Mouse (Mus musculus) hindbrain, embryonic 15.5 days (tissue): Measurements from ENCODE around the gene Prkch. TPM values are rescaled to one million over a fixed set of nuclear protein-coding genes. Genes with fewer than 3 reads are reported as not detected.
A peak's percentile ranks its signal among the peaks of the same experiment; 100 is the strongest.

ENCODE experiments used
- ATAC-seq: fragments of 200-750 bp; cut with Nextera tagmentation; 2 replicates; pipeline ENCODE4 v1.8.0; 2017; ENCODE audit warnings: low read depth, moderate number of reproducible peaks, moderate TSS enrichment; ENCODE audit not compliant: low FRiP score
- H3K27ac ChIP-seq: fragments of 300-500 bp; sonication (generic); replicated peaks from 2 replicates; pipeline ENCODE4 v1.5.1; 2015; ENCODE audit warnings: mild to moderate bottlenecking, inconsistent platforms
- H3K27me3 ChIP-seq: fragments of 300-500 bp; sonication (generic); 2 replicates; pipeline ENCODE4 v1.6.1; 2015; ENCODE audit warnings: control low read depth, inconsistent platforms
- H3K36me3 ChIP-seq: fragments of 300-500 bp; sonication (generic); 2 replicates; pipeline ENCODE4 v1.6.1; 2015; ENCODE audit warnings: control low read depth, inconsistent platforms
- H3K4me1 ChIP-seq: fragments of 300-500 bp; sonication (generic); replicated peaks from 2 replicates; pipeline ENCODE4 v1.6.1; 2015; ENCODE audit warnings: control low read depth, inconsistent platforms
- H3K4me2 ChIP-seq: fragments of 300-500 bp; sonication (generic); 2 replicates; pipeline ENCODE4 v1.6.1; 2015; ENCODE audit warnings: moderate library complexity, mild to moderate bottlenecking, inconsistent platforms
- H3K4me3 ChIP-seq: fragments of 300-500 bp; sonication (generic); 2 replicates; pipeline ENCODE4 v1.5.1; 2015; ENCODE audit warnings: mild to moderate bottlenecking, inconsistent platforms
- H3K9ac ChIP-seq: fragments of 300-500 bp; sonication (generic); 2 replicates; pipeline ENCODE4 v1.6.1; 2015; ENCODE audit warnings: inconsistent platforms
- H3K9me3 ChIP-seq: fragments of 300-500 bp; sonication (generic); 2 replicates; pipeline ENCODE4 v1.6.1; 2016; ENCODE audit warnings: control low read depth, inconsistent platforms
- WGBS: fragments of 180-500 bp; shearing (Covaris S2); methylation state at CpG from one replicate; pipeline ENCODE4 v1.1.7; 2015; 5-methylcytosine and 5-hydroxymethylcytosine counted together
- polyA plus RNA-seq: library from polyadenylated mRNA; unstranded; fragments of >200 nt; fragmentation: Nextera tagmentation; extraction: Ambion mirVana; gene quantifications from 2 replicates; pipeline ENCODE4 v1.2.1, GENCODE M21; 2015

Prkch gene
- polyA plus RNA-seq, 1 experiment from 2014 or later = 8.6 TPM

DNA sequence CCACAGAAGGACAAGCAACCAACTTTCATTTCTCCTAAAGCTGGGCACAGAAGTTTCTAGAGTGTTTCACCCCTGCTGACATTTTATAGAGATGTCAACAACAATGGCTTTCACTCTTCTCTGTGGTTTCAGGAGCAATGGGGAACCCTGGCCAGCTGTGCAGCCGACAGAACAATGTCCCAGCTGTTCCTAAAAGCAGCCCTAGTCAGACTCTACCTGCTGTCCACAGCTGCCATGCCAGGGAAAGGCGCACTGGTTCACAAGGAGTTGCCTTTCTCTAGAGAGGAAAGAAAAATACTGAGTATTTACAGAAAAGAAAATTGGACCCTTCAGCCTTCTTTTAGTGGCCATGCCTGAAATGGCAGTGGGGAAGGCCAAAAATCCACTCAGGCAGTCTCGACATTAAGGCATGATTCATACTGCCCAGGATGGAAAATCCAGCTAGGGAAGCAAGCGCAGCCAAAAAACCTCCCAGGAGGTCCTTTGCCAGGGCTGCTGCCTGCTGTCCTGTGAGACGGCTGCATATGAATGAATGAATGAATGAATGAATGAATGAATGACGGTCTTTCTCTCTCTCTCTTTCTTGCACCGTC lies 190.3 kb downstream of the Prkch start:
- H3K4me2 ChIP-seq = no peak overlapping the region

DNA sequence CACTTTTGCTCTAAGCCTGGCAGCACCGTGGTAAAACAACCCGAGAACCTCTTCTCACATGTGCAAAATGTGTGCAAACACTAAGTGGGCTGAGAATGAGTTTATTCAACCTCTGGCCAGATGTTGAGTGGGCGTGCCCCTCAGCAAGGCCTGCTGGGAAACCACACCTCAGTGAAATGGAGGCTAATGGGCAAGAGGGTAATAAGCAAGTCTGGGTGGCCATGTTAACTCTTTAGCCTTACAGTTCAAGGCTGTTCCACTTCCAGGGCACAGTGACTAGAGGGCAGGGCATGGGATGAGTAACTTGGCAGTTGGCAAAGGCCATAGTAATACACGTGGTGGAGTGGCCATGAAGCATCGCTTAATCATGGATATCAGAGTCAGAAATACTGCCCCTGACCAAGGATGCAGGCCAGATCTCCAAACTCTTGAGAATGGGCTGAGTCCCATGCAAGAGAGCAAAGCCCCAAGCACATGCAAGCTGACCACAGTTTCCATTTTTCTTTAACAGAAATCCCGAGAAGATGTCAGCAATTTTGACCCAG lies 191.9 kb downstream of the Prkch start:
- Histone ChIP-seq H3K4me3 (no peak overlapping the region), H3K27me3 (no peaks in the 10 kb centered on the region), H3K27ac (no peak overlapping the region), H3K4me2 (no peak overlapping the region), H3K9ac (no peak overlapping the region), H3K36me3 (no peaks in the 10 kb centered on the region), H3K9me3 (no peaks in the 10 kb centered on the region), H3K4me1 (0 out of 2 replicates have a peak, but pooled peaks cover 3% of the 10 kb centered on the region)
- 93% methylated on average over 6 of the region's 6 CpGs for WGBS
- no peak for ATAC-seq

More for the DNA sequence above, 190.3 kb downstream of the Prkch start:
- H3K27me3 ChIP-seq = no peaks in the 10 kb centered on the region
- H3K4me3 ChIP-seq = no peak overlapping the region
- H3K36me3 ChIP-seq = no peaks in the 10 kb centered on the region
- H3K4me1 ChIP-seq = 0 out of 2 replicates have a peak, but pooled peaks cover 3% of the 10 kb centered on the region
- ATAC-seq = no peak
- H3K9ac ChIP-seq = no peak overlapping the region
- H3K27ac ChIP-seq = no peak overlapping the region
- WGBS = 81% methylated on average over 7 of the region's 7 CpGs
- no peaks in the 10 kb centered on the region for H3K9me3 ChIP-seq

DNA sequence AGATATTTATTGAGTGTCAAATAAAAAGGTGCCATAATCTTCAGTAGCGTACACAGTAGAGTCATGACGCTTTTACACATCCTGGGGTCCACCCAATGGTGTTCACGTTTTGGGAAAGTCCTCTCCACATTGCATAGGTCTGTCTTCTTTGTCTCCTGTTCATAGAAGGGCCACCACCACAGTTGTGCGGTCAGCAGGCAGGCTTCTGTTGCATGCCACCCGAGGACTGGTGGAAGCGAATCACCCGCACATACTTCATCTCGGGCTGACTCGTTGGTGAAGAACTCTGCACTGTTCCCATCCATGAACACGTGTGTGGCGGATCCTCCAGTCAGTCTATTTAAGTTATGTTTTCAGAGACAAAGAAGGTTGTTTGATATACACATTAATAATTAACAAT lies 193.1 kb downstream of the Prkch start:
- WGBS = 93% methylated on average over 11 of the region's 11 CpGs
- no peak overlapping the region for H3K27ac ChIP-seq
- H3K9ac ChIP-seq = no peak overlapping the region
- no peak for ATAC-seq
- no peaks in the 10 kb centered on the region for H3K27me3 ChIP-seq
- H3K9me3 ChIP-seq = no peaks in the 10 kb centered on the region
- H3K4me1 ChIP-seq = 0 out of 2 replicates have a peak, but pooled peaks cover 3% of the 10 kb centered on the region
- no peaks in the 10 kb centered on the region for H3K36me3 ChIP-seq
- no peak overlapping the region for H3K4me3 ChIP-seq
- no peak overlapping the region for H3K4me2 ChIP-seq

DNA sequence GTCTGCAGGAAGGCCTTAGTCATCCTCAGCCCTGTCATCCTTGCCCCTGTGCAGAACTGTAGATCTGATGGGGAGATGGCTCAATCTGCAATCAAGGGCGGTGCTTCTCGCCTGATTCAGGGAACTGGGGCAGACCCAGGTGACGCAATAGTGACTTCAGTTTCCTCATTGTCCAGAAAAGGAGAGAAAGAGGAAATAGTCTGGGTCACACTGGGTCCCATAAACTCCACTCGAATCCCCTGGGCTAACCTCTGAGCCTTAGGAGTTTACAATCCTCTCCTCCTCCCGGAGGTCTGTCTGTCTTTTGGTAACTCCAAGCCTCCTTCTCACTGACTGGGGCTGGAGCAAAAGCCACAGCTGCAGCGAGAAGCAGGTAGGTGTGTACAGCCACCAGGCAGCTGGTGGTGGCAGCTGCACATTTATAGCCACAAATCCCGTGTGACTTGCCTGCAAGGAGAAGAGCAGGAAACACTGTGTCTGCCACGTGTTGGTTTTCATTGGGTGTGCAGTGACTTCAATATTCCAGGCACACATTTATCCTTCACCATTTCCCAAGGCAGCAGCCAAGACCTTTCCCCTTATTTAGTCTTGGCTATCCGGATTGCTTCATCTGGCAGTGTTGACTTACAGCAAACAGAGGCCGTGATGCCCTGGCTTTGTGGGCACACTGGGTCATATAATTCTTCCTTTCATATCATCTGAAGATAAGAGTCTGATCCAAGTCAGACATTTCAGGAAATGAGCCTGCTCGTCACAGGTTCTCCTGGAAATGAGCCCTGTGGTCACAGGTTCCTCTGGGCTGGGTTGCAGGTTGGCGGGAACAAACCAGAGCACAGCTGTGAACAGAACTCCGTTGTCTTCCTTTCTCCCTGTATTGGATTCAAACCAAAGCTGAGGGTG lies 195.0 kb downstream of the Prkch start:
- H3K4me3 ChIP-seq = no peak overlapping the region
- H3K4me2 ChIP-seq = no peak overlapping the region
- no peaks in the 10 kb centered on the region for H3K36me3 ChIP-seq
- H3K4me1 ChIP-seq = 0 out of 2 replicates have a peak, but pooled peaks cover 3% of the 10 kb centered on the region
- no peaks in the 10 kb centered on the region for H3K9me3 ChIP-seq
- no peak overlapping the region for H3K9ac ChIP-seq
- 71% methylated on average over 13 of the region's 13 CpGs for WGBS
- no peaks in the 10 kb centered on the region for H3K27me3 ChIP-seq
- no peak for ATAC-seq
- H3K27ac ChIP-seq = no peak overlapping the region

DNA sequence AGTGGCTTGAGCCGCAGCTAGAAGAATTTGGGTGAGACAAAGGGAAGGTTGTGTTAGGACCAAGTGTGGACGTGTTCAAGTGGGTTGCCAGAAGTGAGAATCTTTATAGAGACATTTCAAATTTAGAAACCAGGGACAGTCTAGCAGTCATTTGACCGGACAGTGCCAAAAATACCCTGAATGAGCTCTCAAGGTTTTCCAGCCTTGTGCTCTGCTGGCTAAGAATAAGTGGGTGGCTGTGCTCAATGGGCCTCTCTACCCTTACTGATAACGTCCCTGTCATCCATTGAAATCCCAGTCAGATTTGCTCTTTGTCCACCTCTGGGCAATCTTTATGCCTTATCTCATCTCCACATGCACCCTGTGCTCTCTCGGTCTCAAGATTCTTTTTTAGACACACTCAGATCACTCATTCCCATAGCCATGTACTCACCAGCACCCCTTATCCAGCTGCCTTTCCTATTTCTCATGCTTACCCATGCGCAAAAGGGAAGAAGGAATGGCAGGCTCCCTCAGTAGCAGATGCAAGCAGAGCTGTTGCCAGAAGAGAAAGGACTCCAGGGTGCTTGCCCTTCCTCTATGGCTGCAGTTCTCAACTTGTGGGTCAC lies 196.9 kb downstream of the Prkch start:
- Histone ChIP-seq H3K9ac (no peak overlapping the region), H3K27me3 (no peaks in the 10 kb centered on the region), H3K4me2 (no peak overlapping the region), H3K4me3 (no peak overlapping the region), H3K9me3 (no peaks in the 10 kb centered on the region), H3K4me1 (0 out of 2 replicates have a peak, but pooled peaks cover 3% of the 10 kb centered on the region), H3K36me3 (no peaks in the 10 kb centered on the region), H3K27ac (no peak overlapping the region)
- 91% methylated on average over 6 of the region's 6 CpGs for WGBS
- no peak for ATAC-seq

DNA sequence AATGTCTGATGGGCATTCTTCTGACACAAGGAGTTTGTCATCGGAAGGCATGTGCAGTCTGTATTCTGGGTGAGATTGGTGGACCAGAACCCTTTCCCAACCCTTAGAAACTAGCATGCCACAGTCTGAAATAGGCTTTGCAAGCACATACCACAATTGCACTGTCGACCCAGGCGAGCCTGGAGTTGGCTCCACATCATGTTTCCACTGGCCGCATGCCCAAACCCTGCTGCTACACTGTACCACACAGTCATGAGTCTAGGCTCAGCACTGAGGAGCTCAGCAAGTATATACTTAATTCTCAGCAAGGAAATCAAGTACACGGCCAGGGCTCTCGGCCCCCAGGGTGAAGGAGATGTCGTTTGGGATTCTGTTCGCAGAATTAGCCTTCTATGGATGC lies 202.3 kb downstream of the Prkch start:
- H3K9me3 ChIP-seq = no peaks in the 10 kb centered on the region
- 61% methylated on average over 8 of the region's 8 CpGs for WGBS
- no peaks in the 10 kb centered on the region; the same call in 1 of the 2 replicates for H3K4me1 ChIP-seq
- no peak overlapping the region for H3K9ac ChIP-seq
- H3K27ac ChIP-seq = no peak overlapping the region
- H3K36me3 ChIP-seq = no peaks in the 10 kb centered on the region
- H3K4me3 ChIP-seq = no peak overlapping the region
- ATAC-seq = peak; percentile 90
- H3K27me3 ChIP-seq = no peaks in the 10 kb centered on the region
- H3K4me2 ChIP-seq = no peak overlapping the region

DNA sequence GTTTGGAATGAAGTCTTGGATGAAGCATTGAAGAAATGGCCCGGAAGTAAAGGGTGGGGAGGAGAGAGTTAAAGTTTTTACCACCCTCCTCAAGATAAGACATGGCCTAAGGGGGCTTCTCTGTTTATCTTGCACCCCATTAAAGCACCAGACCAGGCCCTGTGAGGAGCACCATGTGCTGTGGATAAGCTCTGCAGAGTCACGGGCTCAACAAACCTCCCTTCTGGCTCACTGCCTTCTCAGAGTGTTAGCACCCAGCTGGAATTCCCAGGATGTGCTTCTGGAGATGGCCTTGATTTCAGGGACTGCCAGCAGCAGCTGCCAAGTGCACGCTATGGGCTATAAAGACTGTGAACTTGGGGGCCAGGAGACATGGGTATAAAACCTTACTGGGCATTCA lies 204.3 kb downstream of the Prkch start:
- Histone ChIP-seq H3K4me3 (no peak overlapping the region), H3K9me3 (no peaks in the 10 kb centered on the region), H3K4me2 (no peak overlapping the region), H3K27me3 (no peaks in the 10 kb centered on the region), H3K36me3 (no peaks in the 10 kb centered on the region), H3K9ac (no peak overlapping the region), H3K27ac (no peak overlapping the region), H3K4me1 (peaks cover 8% of the 10 kb centered on the region)
- WGBS = 70% methylated on average over 3 of the region's 3 CpGs
- ATAC-seq = no peak

DNA sequence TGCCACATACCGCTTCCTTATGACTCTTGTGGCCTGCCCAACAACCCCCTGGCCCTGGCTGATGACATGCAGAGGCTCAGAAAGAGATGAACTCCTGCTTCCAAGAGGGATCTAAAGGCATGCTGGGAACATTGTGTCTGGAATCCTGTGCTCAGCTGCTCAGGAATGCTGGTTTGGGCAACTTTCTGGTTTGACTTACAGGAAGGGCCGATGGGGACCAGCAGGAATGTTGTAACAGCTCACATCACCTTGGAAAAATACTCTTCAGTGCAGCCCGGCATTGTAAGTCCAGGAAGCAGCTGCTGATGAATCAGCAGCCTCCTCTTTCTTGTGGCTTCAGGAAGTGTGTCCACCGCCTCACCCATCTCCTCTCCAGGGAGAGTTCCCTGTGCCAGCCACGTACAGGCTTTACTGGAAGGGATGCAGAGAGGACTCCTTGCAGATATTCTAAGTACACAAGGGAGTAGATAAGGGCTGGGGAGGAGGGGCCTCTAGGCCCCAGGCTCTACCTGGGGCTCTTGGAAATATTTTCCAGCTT lies 206.0 kb downstream of the Prkch start:
- Histone ChIP-seq H3K4me1 (peaks cover 19% of the 10 kb centered on the region), H3K9me3 (no peaks in the 10 kb centered on the region), H3K36me3 (no peaks in the 10 kb centered on the region), H3K4me3 (no peak overlapping the region), H3K27me3 (no peaks in the 10 kb centered on the region), H3K27ac (no peak overlapping the region), H3K4me2 (no peak overlapping the region), H3K9ac (no peak overlapping the region)
- 80% methylated on average over 5 of the region's 5 CpGs for WGBS
- ATAC-seq = no peak

DNA sequence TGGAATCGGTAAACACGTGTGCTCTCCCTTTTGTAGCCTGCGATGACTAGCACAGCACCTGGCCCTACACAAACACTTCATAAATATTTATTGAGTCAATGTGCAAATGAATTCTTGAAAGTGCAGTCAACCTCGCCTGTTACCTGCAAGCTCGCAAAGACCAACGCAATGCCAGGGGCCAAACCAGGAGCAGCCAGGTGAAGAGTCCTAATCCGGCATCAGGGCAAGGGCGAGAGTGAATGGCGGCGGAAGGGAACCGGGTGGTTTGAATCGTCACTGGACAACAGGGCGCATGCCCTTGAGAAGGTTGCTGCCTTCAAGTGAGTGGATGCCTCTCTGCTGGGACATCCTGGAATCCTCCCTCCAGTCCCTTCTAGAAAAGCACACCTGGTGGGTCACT lies 208.6 kb downstream of the Prkch start:
- 48% methylated on average over 13 of the region's 13 CpGs for WGBS
- Histone ChIP-seq H3K4me3 (no peak overlapping the region), H3K4me2 (no peak overlapping the region), H3K4me1 (peaks cover 19% of the 10 kb centered on the region), H3K36me3 (no peaks in the 10 kb centered on the region), H3K9me3 (no peaks in the 10 kb centered on the region), H3K27me3 (no peaks in the 10 kb centered on the region), H3K9ac (no peak overlapping the region), H3K27ac (peak overlapping the region; percentile 64; the same call in 1 of the 2 replicates)
- no peak for ATAC-seq

DNA sequence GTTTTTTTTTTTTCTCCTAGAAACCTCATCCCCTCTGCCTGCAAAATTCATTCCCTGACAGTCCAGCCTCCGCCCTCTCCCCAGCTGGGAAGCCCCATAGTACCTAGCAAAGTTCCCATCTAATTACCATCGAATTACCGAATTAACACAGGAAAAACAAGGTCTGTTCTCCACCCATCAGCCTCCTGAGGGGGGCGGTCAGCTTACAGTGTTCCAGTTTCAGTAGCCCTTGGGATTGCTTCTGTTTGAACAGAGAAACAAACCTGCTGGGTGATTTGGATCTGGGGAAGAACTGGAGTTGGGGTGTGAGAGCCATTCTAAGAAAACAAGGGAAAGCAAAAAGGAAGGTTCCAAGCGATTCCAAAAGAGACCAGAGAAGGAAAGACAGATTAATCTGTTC lies 209.1 kb downstream of the Prkch start:
- 19% methylated on average over 5 of the region's 5 CpGs for WGBS

DNA sequence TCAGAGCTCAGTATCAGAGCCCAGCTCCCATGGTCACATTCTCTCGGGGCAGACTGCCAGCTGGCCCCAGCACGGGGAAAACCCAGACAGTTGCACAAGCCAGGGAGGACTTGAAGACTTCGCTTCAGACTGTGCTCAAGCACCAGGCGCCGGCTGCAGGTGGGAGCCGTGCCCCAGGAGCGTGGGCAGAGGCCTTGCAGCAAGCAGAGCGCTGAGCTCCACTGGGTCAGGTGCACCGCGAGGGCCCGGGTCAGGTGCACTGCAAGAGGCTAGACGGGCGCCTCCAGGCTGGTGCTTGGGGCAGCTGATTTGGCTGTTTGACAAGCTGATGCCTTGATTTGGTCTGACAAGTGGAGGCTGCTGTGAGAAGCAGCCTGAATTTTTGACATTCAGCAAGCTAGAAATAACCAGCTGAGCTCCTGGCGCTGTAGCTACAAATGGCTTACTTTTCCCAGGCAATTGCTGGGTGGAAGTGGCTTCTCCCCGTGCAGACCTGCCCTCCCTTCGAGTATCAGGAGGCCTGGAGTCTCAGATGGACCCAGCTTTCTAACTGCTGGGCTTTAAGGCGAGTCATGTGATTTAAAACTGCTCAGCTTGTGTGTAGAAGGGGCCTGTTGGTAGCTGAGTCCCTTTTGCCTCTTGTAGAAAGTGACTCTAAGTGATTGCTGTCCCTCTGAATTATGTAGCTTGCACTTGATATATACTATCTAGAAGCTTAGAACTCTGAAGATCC lies 209.7 kb downstream of the Prkch start:
- peak overlapping the region; percentile 64 for H3K27ac ChIP-seq
- peak; percentile 62; the same call in 1 of the 2 replicates for ATAC-seq
- H3K9me3 ChIP-seq = no peaks in the 10 kb centered on the region
- WGBS = 19% methylated on average over 17 of the region's 17 CpGs
- peak overlapping the region; percentile 38 for H3K4me2 ChIP-seq
- peaks cover 19% of the 10 kb centered on the region for H3K4me1 ChIP-seq
- no peak overlapping the region for H3K9ac ChIP-seq
- H3K27me3 ChIP-seq = no peaks in the 10 kb centered on the region
- no peak overlapping the region for H3K4me3 ChIP-seq
- no peaks in the 10 kb centered on the region for H3K36me3 ChIP-seq

More for the DNA sequence above, 209.1 kb downstream of the Prkch start:
- H3K4me3 ChIP-seq = no peak overlapping the region
- no peaks in the 10 kb centered on the region for H3K36me3 ChIP-seq
- no peaks in the 10 kb centered on the region for H3K27me3 ChIP-seq
- peak overlapping the region; percentile 38 for H3K4me2 ChIP-seq
- H3K27ac ChIP-seq = peak overlapping the region; percentile 64
- H3K4me1 ChIP-seq = peaks cover 19% of the 10 kb centered on the region
- H3K9me3 ChIP-seq = no peaks in the 10 kb centered on the region
- H3K9ac ChIP-seq = no peak overlapping the region
- no peak for ATAC-seq
